ENCODE assay signal across 8 mouse cellular contexts in the genomic region with DNA sequence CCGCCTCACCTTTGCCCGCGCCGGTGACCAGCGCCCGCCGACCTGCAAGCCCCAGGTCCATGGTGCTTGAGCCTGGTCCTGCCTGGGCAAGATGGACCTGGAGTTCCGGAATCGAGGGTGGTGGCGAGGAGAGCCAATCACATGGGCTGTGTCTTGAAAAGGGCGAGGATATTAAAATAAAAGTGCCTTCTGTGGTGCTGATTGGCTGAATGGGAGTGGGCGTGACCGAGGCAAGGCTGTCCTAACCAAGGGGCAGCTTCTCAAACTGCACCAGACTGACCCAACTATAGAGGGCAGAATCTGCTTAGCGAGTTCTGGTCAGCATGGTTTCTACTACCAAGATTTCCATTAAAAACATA. TPM values are rescaled to one million over a fixed set of nuclear protein-coding genes. Genes with fewer than 3 reads are reported as not detected.
DNase-seq lines count a peak whose midpoint lies in the region; ATAC-seq lines count a peak whose summit lies in the region.

A gene (minus strand): TSS at position 113 of the 359 bp plus-strand sequence.

- H3K27ac ChIP-seq in forebrain, embryonic 10.5 days, result peak within 1 kb of the TSS; percentile 75
- H3K27ac ChIP-seq in heart, embryonic 14.5 days (replicated peaks in 1 of 2; ENCODE audit: control insufficient read depth in 1 of 2, insufficient read depth in 1 of 2, low read depth in 2 of 2, low read length in 2 of 2), result no peak within 1 kb of the TSS
- H3K27ac ChIP-seq in liver, embryonic 13.5 days, result no peak within 1 kb of the TSS
- peak within 1 kb of the TSS; percentile 21; the same call in 1 of the 2 replicates for H3K27ac ChIP-seq in stomach, embryonic 15.5 days

- H3K27me3 ChIP-seq in forebrain, embryonic 10.5 days (ENCODE audit: poor library complexity, severe bottlenecking), result peaks cover 77% of the 10 kb centered on the region
- peaks cover 38% of the 10 kb centered on the region for H3K27me3 ChIP-seq in heart, embryonic 14.5 days (ENCODE audit: control insufficient read depth, insufficient read depth, low read length)
- H3K27me3 ChIP-seq in liver, embryonic 13.5 days, result peaks cover 47% of the 10 kb centered on the region
- H3K27me3 ChIP-seq in stomach, embryonic 15.5 days (replicated peaks), result 0 out of 2 replicates have a peak, but pooled peaks cover 3% of the 10 kb centered on the region

- ATAC-seq in heart, embryonic 14.5 days (ENCODE audit: insufficient number of reproducible peaks, insufficient read depth, low FRiP score, low read depth), result peak; percentile 79
- ATAC-seq in liver, embryonic 13.5 days (ENCODE audit: low read depth), result peak; percentile 88
- peak; percentile 89 for ATAC-seq in stomach, embryonic 15.5 days (ENCODE audit: insufficient read depth, low FRiP score, low read depth)

- H3K9ac ChIP-seq in heart, embryonic 14.5 days (ENCODE audit: low read length), result peak within 1 kb of the TSS; percentile 36
- peak within 1 kb of the TSS; percentile 73 for H3K9ac ChIP-seq in liver, embryonic 13.5 days
- peak within 1 kb of the TSS; percentile 34; the same call in 1 of the 2 replicates for H3K9ac ChIP-seq in stomach, embryonic 15.5 days

- H3K4me1 ChIP-seq in forebrain, embryonic 10.5 days, result peaks cover 33% of the 10 kb centered on the region
- H3K4me1 ChIP-seq in heart, embryonic 14.5 days (ENCODE audit: control insufficient read depth in 2 of 2, insufficient read depth in 2 of 2, low read length in 2 of 2), result peaks cover 0 to 5% of the 10 kb centered on the region in 2 experiments; a peak in 2 of 4 replicates
- H3K4me1 ChIP-seq in liver, embryonic 13.5 days (replicated peaks), result peaks cover 23% of the 10 kb centered on the region
- H3K4me1 ChIP-seq in stomach, embryonic 15.5 days, result peaks cover 15% of the 10 kb centered on the region

- no peaks in the 10 kb centered on the region for H3K9me3 ChIP-seq in forebrain, embryonic 10.5 days
- no peaks in the 10 kb centered on the region for H3K9me3 ChIP-seq in heart, embryonic 14.5 days (ENCODE audit: control insufficient read depth, low read length)
- H3K9me3 ChIP-seq in liver, embryonic 13.5 days (replicated peaks), result no peaks in the 10 kb centered on the region
- H3K9me3 ChIP-seq in stomach, embryonic 15.5 days, result no peaks in the 10 kb centered on the region

- H3K4me3 ChIP-seq in forebrain, embryonic 10.5 days, result peak within 1 kb of the TSS; percentile 75
- peak within 1 kb of the TSS; percentile 52 to 59 for H3K4me3 ChIP-seq in heart, embryonic 14.5 days (ENCODE audit: control insufficient read depth in 1 of 2, insufficient read depth in 1 of 2, low read depth in 1 of 2, low read length in 2 of 2)
- peak within 1 kb of the TSS; percentile 67 for H3K4me3 ChIP-seq in liver, embryonic 13.5 days (replicated peaks)
- peak within 1 kb of the TSS; percentile 73 for H3K4me3 ChIP-seq in stomach, embryonic 15.5 days (replicated peaks)

- H3K36me3 ChIP-seq in forebrain, embryonic 10.5 days (replicated peaks), result 0 out of 2 replicates have a peak, but pooled peaks cover 5% of the 10 kb centered on the region
- H3K36me3 ChIP-seq in heart, embryonic 14.5 days (ENCODE audit: control insufficient read depth, insufficient read depth, low read length), result no peaks in the 10 kb centered on the region
- H3K36me3 ChIP-seq in liver, embryonic 13.5 days, result no peaks in the 10 kb centered on the region
- no peaks in the 10 kb centered on the region for H3K36me3 ChIP-seq in stomach, embryonic 15.5 days

- H3K4me2 ChIP-seq in heart, embryonic 14.5 days (ENCODE audit: low read length), result peak within 1 kb of the TSS; percentile 78
- peak within 1 kb of the TSS; percentile 86 for H3K4me2 ChIP-seq in liver, embryonic 13.5 days
- H3K4me2 ChIP-seq in stomach, embryonic 15.5 days, result peak within 1 kb of the TSS; percentile 95

- peak; percentile 87 for DNase-seq in ES-CJ7 (ENCODE audit: low read depth, low spot score)
- peak; percentile 90 for DNase-seq in c-Kit-positive CD71-positive TER-119-negative erythroid progenitor cells, embryonic 14.5 days (ENCODE audit: low read depth)
- DNase-seq in forebrain, embryonic 10.5 days (ENCODE audit: extremely low spot score, low spot score), result peak; percentile 90
- DNase-seq in kidney, postnatal 10 days, result peak; percentile 93
- peak; percentile 81 for DNase-seq in liver, embryonic 13.5 days
- DNase-seq in natural killer cell, adult 2 months (ENCODE audit: low spot score in 2 of 2), result peak; percentile 75 to 81

- WGBS in forebrain, embryonic 10.5 days, result under 1% methylated on average over 14 of the region's 14 CpGs
- 1% methylated on average over 14 of the region's 14 CpGs for WGBS in heart, embryonic 14.5 days
- WGBS in liver, embryonic 13.5 days (ENCODE audit: insufficient replicate concordance), result under 1% methylated on average over 14 of the region's 14 CpGs
- under 1% methylated on average over 14 of the region's 14 CpGs for WGBS in stomach, embryonic 15.5 days

RNA-seq across cellular contexts. Expression of the gene that starts here (rescaled TPM):
- polyA plus RNA-seq in forebrain, embryonic 10.5 days (2016; fragmentation: Nextera tagmentation; extraction: Ambion mirVana), result 13.3 and 14.8 TPM in 2 replicates
- 7.7 and 11.9 TPM in 2 replicates for polyA plus RNA-seq in heart, embryonic 14.5 days (2014; fragmentation: Nextera tagmentation; extraction: Ambion mirVana)
- 8.8 and 9.6 TPM in 2 replicates for polyA plus RNA-seq in liver, embryonic 13.5 days (2015; fragmentation: Nextera tagmentation; extraction: Ambion mirVana)
- polyA plus RNA-seq in stomach, embryonic 15.5 days (2015; fragmentation: Nextera tagmentation; extraction: Ambion mirVana), result 31.6 and 33.5 TPM in 2 replicates

Comparison
In these comparisons a context has a peak if more than half of its experiments do, and no peak if none do; other contexts are left out.
1. H3K27ac ChIP-seq: peak in forebrain, embryonic 10.5 days (single experiment) and stomach, embryonic 15.5 days (single experiment); none in heart, embryonic 14.5 days (0 of 2) and liver, embryonic 13.5 days (single experiment).
2. Peak in every context shown above with its lines, with median percentiles within 50 percentile points of each other: DNase-seq, H3K4me3 ChIP-seq, ATAC-seq, H3K4me2 ChIP-seq and H3K9ac ChIP-seq.